Mouse (Mus musculus) liver, postnatal 0 days (tissue): Measurements from ENCODE around the gene Mapk13. TPM values are rescaled to one million over a fixed set of nuclear protein-coding genes. Genes with fewer than 3 reads are reported as not detected.
A peak's percentile ranks its signal among the peaks of the same experiment; 100 is the strongest.
"Not testable (repeated sequence)": the region's sequence is repeated elsewhere in the genome, so short reads cannot be mapped to it uniquely, and the experiment has no call there.

Experiments
- ATAC-seq: fragments of 200-750 bp; cut with Nextera tagmentation; 2 replicates; pipeline ENCODE4 v1.8.0; 2017; ENCODE audit warnings: mild to moderate bottlenecking, moderate library complexity
- DNase-seq: peaks from one replicate; pipeline ENCODE4 v3.0.0-alpha.2; 2016
- H3K27ac ChIP-seq: fragments of 300-500 bp; sonication (generic); 2 replicates; pipeline ENCODE4 v1.5.1; 2014; ENCODE audit warnings: antibody characterized with exemption, moderate library complexity, mild to moderate bottlenecking, low read depth
- H3K27me3 ChIP-seq: fragments of 300-500 bp; sonication (generic); 2 replicates; pipeline ENCODE4 v1.6.1; 2014; ENCODE audit warnings: low read length, control low read depth, mixed read lengths; ENCODE audit not compliant: insufficient read depth
- H3K36me3 ChIP-seq: fragments of 300-500 bp; sonication (generic); replicated peaks from 2 replicates; pipeline ENCODE4 v1.6.1; 2014; ENCODE audit warnings: mild to moderate bottlenecking, control low read depth, low read length, moderate library complexity, mixed read lengths; ENCODE audit not compliant: insufficient read depth
- H3K4me1 ChIP-seq: fragments of 300-500 bp; sonication (generic); 2 replicates; pipeline ENCODE4 v1.6.1; 2014; ENCODE audit warnings: antibody characterized with exemption, mild to moderate bottlenecking, control low read depth; ENCODE audit not compliant: insufficient read depth
- H3K4me2 ChIP-seq: fragments of 300-500 bp; sonication (generic); 2 replicates; pipeline ENCODE4 v1.6.1; 2014; ENCODE audit warnings: low read depth, mild to moderate bottlenecking, low read length, moderate library complexity, mixed read lengths
- H3K4me3 ChIP-seq: fragments of 300-500 bp; sonication (generic); 2 replicates; pipeline ENCODE4 v1.5.1; 2014; ENCODE audit warnings: low read depth, low read length
- H3K9ac ChIP-seq: fragments of 300-500 bp; sonication (generic); replicated peaks from 2 replicates; pipeline ENCODE4 v1.6.1; 2014; ENCODE audit warnings: mild to moderate bottlenecking, moderate library complexity
- H3K9me3 ChIP-seq: fragments of 300-500 bp; sonication (generic); 2 replicates; pipeline ENCODE4 v1.6.1; 2016; ENCODE audit warnings: mild to moderate bottlenecking, control low read depth, low read length, mixed read lengths
- CTCF ChIP-seq: sonication (generic); IDR thresholded peaks from 2 replicates; pipeline ENCODE4 v1.5.1; 2016; ENCODE audit warnings: antibody characterized with exemption, low read depth
- EP300 ChIP-seq: IDR thresholded peaks from 2 replicates; pipeline ENCODE4 v1.6.1; 2016; ENCODE audit warnings: antibody characterized with exemption, low read depth, mild to moderate bottlenecking
- WGBS: fragments of 180-500 bp; shearing (Covaris S2); extraction: QIAGEN DNeasy Blood & Tissue Kit; methylation state at CpG from one replicate; pipeline ENCODE4 v1.1.7; 2014; ENCODE audit not compliant: insufficient replicate concordance; 5-methylcytosine and 5-hydroxymethylcytosine counted together
- polyA plus RNA-seq: library from polyadenylated mRNA; unstranded; fragments of >200 nt; fragmentation: Nextera tagmentation; extraction: Ambion mirVana; gene quantifications from 2 replicates; pipeline ENCODE4 v1.2.1, GENCODE M21; 2015

The Mapk13 gene
- polyA plus RNA-seq, 1 experiment from 2014 or later, result 27.6 TPM

DNA sequence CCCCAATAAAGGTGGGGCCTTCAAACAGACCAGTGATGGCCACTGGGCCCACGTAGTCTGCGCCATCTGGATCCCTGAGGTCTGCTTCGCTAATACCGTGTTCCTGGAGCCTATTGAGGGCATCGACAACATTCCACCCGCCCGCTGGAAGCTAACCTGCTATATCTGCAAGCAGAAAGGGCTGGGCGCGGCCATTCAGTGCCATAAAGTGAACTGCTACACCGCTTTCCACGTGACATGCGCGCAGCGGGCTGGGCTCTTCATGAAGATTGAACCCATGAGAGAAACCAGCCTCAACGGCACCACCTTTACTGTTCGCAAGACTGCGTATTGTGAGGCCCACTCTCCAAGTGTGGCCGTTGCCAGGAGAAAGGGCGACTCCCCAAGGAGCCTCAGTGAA, 37.7 kb downstream of the Mapk13 start:
- DNase-seq, result no peak
- ATAC-seq, result no peak
- no peak for TF ChIP-seq EP300
- H3K9me3 ChIP-seq, result no peaks in the 10 kb centered on the region
- no peak overlapping the region for H3K27ac ChIP-seq
- whole genome bisulfite sequencing, result 96% methylated on average over 19 of the region's 19 CpGs
- H3K27me3 ChIP-seq, result no peaks in the 10 kb centered on the region
- H3K4me3 ChIP-seq, result no peak overlapping the region
- no peak overlapping the region for H3K4me2 ChIP-seq
- H3K9ac ChIP-seq, result no peak overlapping the region
- peaks cover 50% of the 10 kb centered on the region for H3K36me3 ChIP-seq
- H3K4me1 ChIP-seq, result peaks cover 51% of the 10 kb centered on the region

DNA sequence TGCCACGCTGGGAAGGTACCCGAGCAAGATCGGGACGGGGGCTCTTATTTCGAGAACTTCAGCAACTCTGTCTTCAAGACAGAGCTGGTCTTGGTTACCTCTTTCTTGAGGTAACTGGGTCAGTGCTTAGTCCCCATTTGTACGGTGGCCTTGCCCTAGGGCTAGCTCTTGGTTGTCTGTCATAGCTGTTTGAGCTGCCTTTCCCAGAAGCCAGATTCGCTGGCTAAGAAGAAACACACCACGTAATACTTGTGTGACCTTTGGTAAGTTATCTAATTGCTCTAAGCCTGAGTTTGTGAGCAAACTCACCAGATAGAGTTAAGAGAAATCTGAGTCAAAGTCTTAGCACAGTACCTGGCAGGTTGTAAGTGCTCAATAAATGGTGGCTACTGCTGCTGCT, 39.6 kb downstream of the Mapk13 start:
- H3K4me2 ChIP-seq, result peak overlapping the region; percentile 52
- peaks cover 40% of the 10 kb centered on the region for H3K4me1 ChIP-seq
- H3K9me3 ChIP-seq, result no peaks in the 10 kb centered on the region
- H3K9ac ChIP-seq, result no peak overlapping the region; the same call in 1 of the 2 replicates
- DNase-seq (no peak), ATAC-seq (no peak)
- H3K36me3 ChIP-seq, result peaks cover 59% of the 10 kb centered on the region
- H3K27ac ChIP-seq, result peak overlapping the region; percentile 61; the same call in 1 of the 2 replicates
- no peaks in the 10 kb centered on the region for H3K27me3 ChIP-seq
- no peak overlapping the region for H3K4me3 ChIP-seq
- TF ChIP-seq CTCF, result no peak
- no peak for TF ChIP-seq EP300
- WGBS, result 82% methylated on average over 8 of the region's 8 CpGs

DNA sequence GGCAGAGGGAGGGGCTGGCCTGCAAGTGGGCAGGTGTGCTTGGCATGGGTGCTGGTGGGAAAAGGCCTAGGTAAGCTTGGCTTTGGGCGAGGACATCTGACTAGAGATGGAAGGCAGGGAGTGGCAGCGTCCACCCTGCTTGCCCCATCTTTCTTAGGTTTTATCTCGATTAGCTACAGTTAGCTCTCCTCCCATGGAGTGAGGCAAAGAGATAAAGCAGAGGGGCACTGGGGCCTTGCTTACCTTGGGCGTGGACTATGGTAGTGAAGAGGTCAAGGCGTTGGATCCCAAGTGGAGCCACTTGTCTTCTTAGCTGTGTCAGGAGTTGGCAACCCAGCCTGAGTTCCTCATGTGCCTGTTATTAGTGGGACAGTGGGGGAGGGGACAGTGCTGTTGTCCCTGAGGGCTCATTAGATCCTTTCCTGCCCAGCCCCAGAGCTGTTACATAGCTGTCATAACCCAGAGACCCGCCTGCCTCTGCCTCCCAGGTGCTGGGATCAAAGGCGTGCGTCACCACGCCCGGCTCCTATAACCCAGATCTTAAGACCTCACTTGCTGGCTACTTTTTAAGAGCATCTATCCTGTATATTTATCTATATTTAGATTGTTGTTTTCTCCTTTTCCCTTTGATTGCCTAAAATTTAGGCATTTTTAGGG, 40.2 kb downstream of the Mapk13 start:
- Histone ChIP-seq H3K4me1 (peaks cover 37% of the 10 kb centered on the region), H3K27me3 (no peaks in the 10 kb centered on the region), H3K36me3 (peaks cover 64% of the 10 kb centered on the region), H3K9me3 (no peaks in the 10 kb centered on the region), H3K27ac (peak overlapping the region; percentile 61), H3K9ac (no peak overlapping the region), H3K4me3 (no peak overlapping the region), H3K4me2 (peak overlapping the region; percentile 52)
- TF ChIP-seq CTCF (no peak), EP300 (peak; percentile 86)
- DNase-seq (peak; percentile 35), ATAC-seq (peak; percentile 71)
- WGBS, result 79% methylated on average over 10 of the region's 10 CpGs

DNA sequence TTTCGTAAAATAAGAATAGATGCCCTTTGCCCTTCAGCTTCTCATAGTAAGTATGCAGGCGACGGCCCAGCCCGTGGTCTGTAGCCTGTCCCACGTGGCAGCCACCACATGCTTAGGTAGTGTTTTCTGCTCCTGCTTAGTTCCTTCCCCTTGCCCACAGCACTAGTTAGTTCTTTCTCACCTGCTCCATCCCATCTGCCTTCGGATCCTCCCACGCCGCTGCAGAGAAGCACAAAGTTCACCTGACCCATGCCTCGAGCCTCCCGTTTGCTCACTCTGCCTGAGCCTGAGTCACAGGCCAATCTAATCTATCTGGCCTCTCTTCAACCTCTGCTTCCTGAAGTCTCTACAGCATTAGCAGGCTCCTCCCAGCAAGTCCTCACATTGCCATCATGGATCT, 43.2 kb downstream of the Mapk13 start:
- peaks cover 28% of the 10 kb centered on the region for H3K4me1 ChIP-seq
- no peak overlapping the region for H3K9ac ChIP-seq
- ATAC-seq (peak; percentile 47; the same call in 1 of the 2 replicates), DNase-seq (no peak)
- H3K27me3 ChIP-seq, result no peaks in the 10 kb centered on the region
- H3K27ac ChIP-seq, result no peak overlapping the region
- no peaks in the 10 kb centered on the region for H3K9me3 ChIP-seq
- H3K4me2 ChIP-seq, result no peak overlapping the region
- no peak overlapping the region for H3K4me3 ChIP-seq
- WGBS, result 74% methylated on average over 10 of the region's 10 CpGs
- TF ChIP-seq EP300 (no peak), CTCF (no peak)
- H3K36me3 ChIP-seq, result peaks cover 68% of the 10 kb centered on the region

DNA sequence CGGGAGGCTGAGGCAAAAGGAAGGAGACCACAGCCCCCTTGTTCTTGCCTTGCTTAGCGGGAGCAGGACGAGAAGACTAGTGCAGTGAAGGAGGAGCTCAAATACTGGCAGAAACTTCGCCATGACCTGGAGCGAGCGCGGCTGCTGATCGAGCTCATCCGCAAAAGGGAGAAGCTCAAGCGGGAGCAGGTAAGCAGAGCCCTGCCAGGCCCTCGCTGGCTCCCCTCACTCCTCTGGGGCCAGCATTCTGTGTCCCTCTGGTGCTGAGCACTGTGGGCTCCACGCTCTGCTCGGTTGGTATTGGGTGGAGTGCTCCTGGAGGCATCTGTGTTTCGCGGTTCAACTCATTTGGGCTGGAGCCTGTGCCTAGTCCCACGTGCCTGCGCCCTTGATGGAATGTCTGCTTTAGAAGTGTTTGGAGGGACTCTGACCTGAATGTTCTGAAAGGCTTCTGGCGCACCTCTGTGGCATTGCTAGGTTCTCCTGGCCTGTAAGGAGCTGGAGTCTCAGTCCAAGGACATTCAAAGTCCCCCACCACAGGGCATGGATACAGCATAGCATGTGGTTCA, 45.5 kb downstream of the Mapk13 start:
- Histone ChIP-seq H3K9ac (no peak overlapping the region), H3K4me3 (no peak overlapping the region), H3K27me3 (no peaks in the 10 kb centered on the region), H3K36me3 (peaks cover 81% of the 10 kb centered on the region), H3K4me1 (peaks cover 10% of the 10 kb centered on the region), H3K4me2 (no peak overlapping the region), H3K9me3 (no peaks in the 10 kb centered on the region), H3K27ac (no peak overlapping the region)
- ATAC-seq (no peak), DNase-seq (no peak)
- TF ChIP-seq EP300, result no peak
- no peak for TF ChIP-seq CTCF
- 92% methylated on average over 18 of the region's 18 CpGs for WGBS

DNA sequence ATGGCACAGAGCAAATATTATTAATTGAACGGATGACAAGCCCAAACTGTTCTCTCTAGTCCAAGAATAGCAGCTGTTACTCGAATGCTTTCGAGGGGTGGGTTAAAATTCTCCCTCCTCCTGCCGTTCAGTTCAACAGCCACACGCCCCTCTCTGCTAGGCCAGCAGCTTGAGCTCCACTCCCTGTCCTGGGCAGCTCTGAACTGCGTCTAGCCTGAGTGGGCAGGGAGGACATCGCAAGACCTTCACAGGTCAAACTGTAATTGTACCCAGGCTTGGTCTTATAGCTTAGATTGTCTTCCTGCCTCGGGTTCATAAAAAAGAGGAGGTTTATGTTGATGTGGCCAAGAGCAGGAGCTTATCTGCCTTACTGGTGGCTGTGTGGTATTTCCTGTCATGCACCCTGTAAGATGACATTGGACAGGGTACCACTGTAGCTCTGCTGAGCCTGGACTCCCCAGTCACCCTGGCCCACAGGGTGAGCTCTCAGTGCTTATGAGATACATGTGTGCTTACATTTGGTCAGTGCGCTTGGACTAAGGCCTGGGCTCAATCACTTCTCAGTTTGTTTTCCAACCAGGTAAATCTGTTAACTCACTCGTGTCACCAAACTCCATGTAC, 46.4 kb downstream of the Mapk13 start:
- no peak overlapping the region for H3K27ac ChIP-seq
- WGBS, result 73% methylated on average over 10 of the region's 10 CpGs
- peaks cover 1% of the 10 kb centered on the region; the same call in 1 of the 2 replicates for H3K4me1 ChIP-seq
- no peak overlapping the region for H3K4me3 ChIP-seq
- H3K9ac ChIP-seq, result no peak overlapping the region
- H3K4me2 ChIP-seq, result no peak overlapping the region
- H3K36me3 ChIP-seq, result peaks cover 79% of the 10 kb centered on the region
- ATAC-seq, result no peak
- TF ChIP-seq EP300 (no peak), CTCF (no peak)
- H3K9me3 ChIP-seq, result no peaks in the 10 kb centered on the region
- no peaks in the 10 kb centered on the region for H3K27me3 ChIP-seq
- no peak for DNase-seq

DNA sequence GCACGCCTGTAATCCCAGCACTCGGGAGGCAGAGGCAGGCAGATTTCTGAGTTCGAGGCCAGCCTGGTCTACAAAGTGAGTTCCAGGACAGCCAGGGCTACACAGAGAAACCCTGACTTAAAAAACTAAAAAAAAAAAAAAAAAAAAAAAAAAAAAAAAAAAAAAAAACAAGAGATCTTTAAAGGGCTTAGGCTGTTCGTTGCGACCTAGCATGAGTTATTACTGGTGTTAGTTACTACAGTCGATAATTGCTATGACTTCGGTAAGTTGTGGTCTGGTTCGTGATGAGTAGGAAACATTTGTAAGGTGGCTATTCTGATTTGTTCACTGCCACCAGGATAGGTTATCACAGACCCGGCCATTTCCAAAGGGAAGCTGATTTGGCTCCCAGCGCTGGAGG, 47.2 kb downstream of the Mapk13 start:
- not testable (repeated sequence) for H3K27me3 ChIP-seq, ATAC-seq, H3K27ac ChIP-seq, DNase-seq, H3K4me1 ChIP-seq, H3K9me3 ChIP-seq, H3K9ac ChIP-seq, H3K4me2 ChIP-seq, H3K4me3 ChIP-seq
- peaks cover 79% of the 10 kb centered on the region for H3K36me3 ChIP-seq
- WGBS, result 88% methylated on average over 10 of the region's 10 CpGs
